Mouse (Mus musculus): Measurements from ENCODE around the gene Rnf168. TPM values are rescaled to one million over a fixed set of nuclear protein-coding genes. Genes with fewer than 3 reads are reported as not detected.
A peak's percentile ranks its signal among the peaks of the same experiment; 100 is the strongest.

Rnf168 gene
- polyA plus RNA-seq, 1 experiment from 2014 or later: 17.6 TPM

- H3K4me3 ChIP-seq: no peak overlapping the region
- WGBS: 74% methylated on average over 3 of the region's 3 CpGs
- H3K9ac ChIP-seq: no peak overlapping the region
- H3K4me1 ChIP-seq: peaks cover 9% of the 10 kb centered on the region; the same call in 1 of the 2 replicates
- peaks cover 33% of the 10 kb centered on the region for H3K36me3 ChIP-seq
- no peaks in the 10 kb centered on the region for H3K27me3 ChIP-seq (replicated peaks)
- H3K9me3 ChIP-seq: no peaks in the 10 kb centered on the region
- H3K27ac ChIP-seq (replicated peaks): no peak overlapping the region
- H3K4me2 ChIP-seq: no peak overlapping the region
- no peak for ATAC-seq (ENCODE audit: extremely low read depth, insufficient number of reproducible peaks, low FRiP score, low TSS enrichment)
Measured at GRCm38 (mm10) chr16:32350776-32351175, 73.5 kb downstream of the Rnf168 start.

MicroRNA genes within 50 kb of the gene (microRNA counts, 519-probe panel; counts per million panel counts)
- microRNA mmu-miR-1946a: 209 counts per million, percentile 61 among the panel's probes with 10 or more counts

Small RNAs within 50 kb of the gene (microRNA-seq; reads per million reads assigned to microRNA genes)
- gene Mir1946a: not detected

Other genes with a start within 250 kb of the Rnf168 start
- 23.1 and 23.2 TPM in 2 replicates for gene Pak2, start 198.1 kb upstream of the Rnf168 start, polyA plus RNA-seq (2015; fragmentation: Nextera tagmentation; extraction: Ambion mirVana)
- 82.2 and 82.5 TPM in 2 replicates for gene Pigx, start 177.7 kb upstream of the Rnf168 start, polyA plus RNA-seq (2015; fragmentation: Nextera tagmentation; extraction: Ambion mirVana)
- gene Cep19, start 177.7 kb upstream of the Rnf168 start, polyA plus RNA-seq (2015; fragmentation: Nextera tagmentation; extraction: Ambion mirVana): 18.3 and 20.7 TPM in 2 replicates
- 5.9 and 8.3 TPM in 2 replicates for gene Nrros, start 111.9 kb upstream of the Rnf168 start, polyA plus RNA-seq (2015; fragmentation: Nextera tagmentation; extraction: Ambion mirVana)
- not detected in 2 replicates for gene Bex6, start 97.6 kb upstream of the Rnf168 start, polyA plus RNA-seq (2015; fragmentation: Nextera tagmentation; extraction: Ambion mirVana)
- gene Fbxo45, start 30.3 kb upstream of the Rnf168 start, polyA plus RNA-seq (2015; fragmentation: Nextera tagmentation; extraction: Ambion mirVana): 3.7 and 5.8 TPM in 2 replicates
- gene Wdr53, start 30.2 kb upstream of the Rnf168 start, polyA plus RNA-seq (2015; fragmentation: Nextera tagmentation; extraction: Ambion mirVana): 8.4 and 11.0 TPM in 2 replicates
- 0.17 and 0.20 TPM in 2 replicates for gene Smco1, start 6.0 kb upstream of the Rnf168 start, polyA plus RNA-seq (2015; fragmentation: Nextera tagmentation; extraction: Ambion mirVana)
- 16.1 and 20.3 TPM in 2 replicates for gene Ubxn7, start 54.8 kb downstream of the Rnf168 start, polyA plus RNA-seq (2015; fragmentation: Nextera tagmentation; extraction: Ambion mirVana)
- gene Tm4sf19, start 123.0 kb downstream of the Rnf168 start, polyA plus RNA-seq (2015; fragmentation: Nextera tagmentation; extraction: Ambion mirVana): 0.12 TPM in 1 of 2 replicates, not detected in the other
- gene Tctex1d2, start 142.2 kb downstream of the Rnf168 start, polyA plus RNA-seq (2015; fragmentation: Nextera tagmentation; extraction: Ambion mirVana): 23.1 and 26.9 TPM in 2 replicates
- 35.4 and 41.5 TPM in 2 replicates for gene Pcyt1a, start 153.5 kb downstream of the Rnf168 start, polyA plus RNA-seq (2015; fragmentation: Nextera tagmentation; extraction: Ambion mirVana)
- gene Slc51a, start 210.4 kb downstream of the Rnf168 start, polyA plus RNA-seq (2015; fragmentation: Nextera tagmentation; extraction: Ambion mirVana): 1.6 and 2.0 TPM in 2 replicates
- not detected in 2 replicates for gene Zdhhc19, start 218.8 kb downstream of the Rnf168 start, polyA plus RNA-seq (2015; fragmentation: Nextera tagmentation; extraction: Ambion mirVana)

Measured in heart, embryonic 13.5 days (tissue).